Mouse (Mus musculus): ENCODE data around the gene Phf21b.

GRCm38 (mm10) chr15:84828603-84829002, 27.2 kb downstream of the Phf21b start:
- TF ChIP-seq GATA1 (IDR thresholded peaks at IDR 0.05; ENCODE audit: low read length) (no peak), TAL1 (IDR thresholded peaks at IDR 0.05; ENCODE audit: low read length) (no peak)
